Mouse (Mus musculus) embryonic fibroblast, embryonic 13.5 days (primary cell): ENCODE measurements around the gene Gsap.

Experiments
- CTCF ChIP-seq: IDR thresholded peaks from 2 replicates; pipeline ENCODE4 v1.5.1; 2011; ENCODE audit warnings: mild to moderate bottlenecking, control low read depth, low read length, moderate library complexity, borderline replicate concordance; ENCODE audit not compliant: insufficient read depth
- POLR2A ChIP-seq: IDR thresholded peaks from 2 replicates; pipeline ENCODE4 v1.6.1; 2011; ENCODE audit warnings: low read depth, mild to moderate bottlenecking, control low read depth, low read length, moderate library complexity

DNA sequence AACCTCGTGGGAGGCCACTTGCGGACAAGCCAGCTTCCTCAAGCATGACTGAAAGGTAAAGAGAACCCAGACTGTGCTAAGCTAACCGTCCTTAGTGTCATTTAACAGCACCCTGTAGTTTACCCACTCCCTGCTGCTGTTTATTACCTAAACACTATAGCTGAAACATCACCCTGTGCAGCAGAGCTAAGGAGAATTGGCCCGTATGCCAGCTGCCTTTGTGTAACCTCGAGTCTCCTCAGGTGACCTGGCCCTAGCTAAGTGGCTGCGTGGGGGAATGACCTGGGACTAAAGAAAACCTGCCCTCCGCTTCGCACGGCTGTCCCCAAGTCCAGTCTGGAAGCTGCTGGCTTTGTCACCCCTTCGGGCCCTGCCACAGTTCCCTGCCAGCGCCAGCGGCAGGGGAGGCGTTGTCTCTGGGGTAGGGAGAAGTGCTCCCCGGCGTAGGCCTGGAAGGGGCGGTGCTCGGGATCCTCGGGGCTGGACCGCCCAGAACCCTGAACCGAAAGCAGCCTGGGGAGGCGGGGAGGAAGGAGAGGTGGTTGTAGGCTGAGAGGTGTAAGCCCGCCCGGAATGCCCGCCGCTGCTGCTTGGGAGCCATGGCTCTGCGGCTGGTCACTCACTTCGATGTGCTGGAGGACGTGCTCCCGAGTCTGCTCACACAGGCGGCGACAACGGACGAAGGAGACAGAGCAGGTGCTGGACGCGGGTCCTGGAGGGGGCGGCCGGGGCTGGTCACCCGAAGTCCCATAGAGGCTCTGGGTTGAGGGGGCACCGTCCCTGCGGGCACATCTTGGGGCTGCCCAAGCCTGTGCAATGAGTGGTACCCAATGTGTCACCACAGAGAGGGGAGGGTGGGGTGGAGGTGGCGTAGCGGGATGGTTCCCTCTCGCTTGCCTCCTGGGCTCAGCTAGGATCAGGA, at the start of gene Gsap:
- no peak for TF ChIP-seq CTCF
- TF ChIP-seq POLR2A = peak; percentile 58; the same call in 1 of the 2 replicates
